Mouse (Mus musculus) bone marrow, adult 2 months (tissue): ENCODE results near the gene Map4.

Experiments
- CTCF ChIP-seq: fragments of 200-500 bp; IDR thresholded peaks from 2 replicates; pipeline ENCODE4 v1.5.1; 2011; ENCODE audit warnings: low read length, control low read depth; ENCODE audit not compliant: control insufficient read depth, insufficient read depth
- POLR2A ChIP-seq: fragments of 200-500 bp; IDR thresholded peaks from 2 replicates; pipeline ENCODE4 v1.6.1; 2011; ENCODE audit warnings: low read depth, mild to moderate bottlenecking, control low read depth, low read length, borderline replicate concordance; ENCODE audit not compliant: control insufficient read depth

DNA sequence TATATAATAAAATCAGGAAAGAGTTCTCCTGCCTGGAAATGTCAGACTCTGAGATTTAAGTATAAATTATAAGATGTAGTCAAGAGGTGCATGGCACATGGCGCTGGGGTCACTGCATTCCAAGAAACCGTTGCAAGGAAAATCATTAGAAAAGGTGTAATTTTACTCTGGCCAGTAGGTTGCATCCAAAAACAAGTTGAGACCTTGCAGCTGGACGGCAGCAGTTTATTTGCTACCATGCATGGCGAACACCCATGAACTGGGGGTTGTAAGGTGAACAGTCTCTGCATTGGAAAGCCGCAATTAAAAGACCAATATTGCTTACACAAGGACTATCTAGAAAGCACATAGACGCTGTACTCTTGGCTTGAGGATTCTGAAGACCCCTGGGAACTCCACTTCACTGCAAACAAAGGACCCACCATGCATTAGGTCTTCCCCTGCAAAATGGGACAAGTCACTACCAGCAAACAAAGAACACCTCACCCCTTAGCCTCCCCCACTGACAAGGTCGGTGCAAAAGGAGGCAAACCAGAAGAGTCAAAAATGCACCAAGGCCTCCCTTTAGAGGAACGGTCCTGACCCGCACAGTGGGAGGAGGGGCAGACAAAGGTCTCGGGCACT, 185.2 kb downstream of the Map4 start:
- TF ChIP-seq CTCF (no peak), POLR2A (no peak)
